Mouse (Mus musculus): Measurements from ENCODE around the gene Izumo4.

Izumo4 gene

DNA sequence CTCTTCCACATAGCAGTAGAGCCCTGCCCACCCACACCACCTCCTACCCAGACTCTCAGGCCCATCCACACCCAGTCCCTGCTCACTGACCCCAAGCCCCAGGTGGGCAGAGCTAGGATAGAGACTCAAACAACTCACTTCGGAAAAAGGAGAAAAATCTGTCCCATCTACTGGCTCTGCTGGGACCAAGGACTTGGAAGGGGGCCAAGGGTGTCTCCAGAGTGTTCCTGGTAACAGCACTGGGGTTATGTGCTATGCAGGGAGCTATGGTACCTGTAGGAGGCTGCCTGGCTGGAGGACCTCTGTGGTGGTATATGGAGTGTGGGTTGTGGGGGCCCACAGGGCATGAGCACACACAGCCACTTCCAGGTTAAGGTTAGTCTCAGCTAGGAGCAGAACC, 15.3 kb downstream of the Izumo4 start:
- no peak for DNase-seq (ENCODE audit: extremely low spot score, low spot score)

DNA sequence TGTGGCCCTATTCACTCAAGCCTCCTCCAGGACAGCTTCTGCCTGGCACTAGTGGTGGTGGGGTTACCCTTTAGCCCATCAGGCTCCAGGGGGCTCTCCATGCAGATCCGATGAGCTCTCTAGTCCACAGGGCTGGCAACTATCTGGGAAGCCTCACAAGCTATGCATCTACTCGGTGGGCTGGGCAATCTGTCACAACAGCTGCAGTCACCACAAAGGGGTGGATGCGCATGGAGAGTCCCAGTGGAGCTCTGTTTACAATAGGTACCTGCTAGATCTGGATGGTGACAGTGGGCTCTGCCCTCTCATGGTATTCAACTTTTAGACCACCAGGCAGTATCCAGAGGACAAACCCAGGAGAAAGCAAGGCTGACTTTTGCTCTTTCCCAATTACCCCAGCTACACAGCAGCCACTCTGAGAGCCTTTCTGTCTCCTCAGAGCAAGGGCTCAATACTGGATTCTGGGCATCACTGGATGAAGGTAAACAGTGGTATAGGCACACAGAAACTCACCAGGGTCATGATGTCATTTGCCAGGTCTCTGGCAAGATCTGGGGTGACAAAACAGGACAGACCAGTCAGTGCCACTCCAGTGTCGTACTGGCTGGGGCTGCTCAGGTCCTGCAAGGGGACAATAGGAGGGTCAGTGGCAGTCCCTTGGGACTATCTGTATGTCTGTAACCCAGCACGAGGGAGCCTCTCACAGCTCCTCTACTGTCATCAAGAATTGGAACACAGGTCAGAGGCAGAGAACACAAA, 25.6 kb downstream of the Izumo4 start:
- no peak for DNase-seq (ENCODE audit: extremely low spot score, low spot score)

DNA sequence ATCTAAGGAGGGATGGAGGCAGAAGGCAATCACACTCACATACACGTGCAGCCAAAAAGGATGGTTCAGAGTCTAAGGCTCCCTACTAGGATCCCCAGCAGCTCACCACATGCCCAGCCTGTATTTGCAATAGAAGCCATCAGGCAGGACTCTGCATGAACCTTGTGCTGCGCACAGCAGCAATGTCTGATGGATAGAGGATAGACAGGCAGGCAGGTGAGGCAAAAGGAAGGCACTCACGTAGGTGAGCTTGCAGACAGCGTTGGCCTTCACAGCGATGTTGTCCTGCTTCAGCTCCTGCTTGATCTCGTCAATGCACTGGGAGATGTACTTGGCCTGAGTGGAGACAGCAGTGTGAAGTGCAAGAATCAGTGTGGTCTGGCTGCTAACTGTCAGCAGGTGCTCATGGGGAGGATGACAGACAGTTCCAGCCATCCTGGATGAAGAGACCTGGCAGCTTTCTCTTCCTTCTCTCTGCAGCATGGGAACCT, 30.7 kb downstream of the Izumo4 start:
- no peak for DNase-seq (ENCODE audit: extremely low spot score, low spot score)

DNA sequence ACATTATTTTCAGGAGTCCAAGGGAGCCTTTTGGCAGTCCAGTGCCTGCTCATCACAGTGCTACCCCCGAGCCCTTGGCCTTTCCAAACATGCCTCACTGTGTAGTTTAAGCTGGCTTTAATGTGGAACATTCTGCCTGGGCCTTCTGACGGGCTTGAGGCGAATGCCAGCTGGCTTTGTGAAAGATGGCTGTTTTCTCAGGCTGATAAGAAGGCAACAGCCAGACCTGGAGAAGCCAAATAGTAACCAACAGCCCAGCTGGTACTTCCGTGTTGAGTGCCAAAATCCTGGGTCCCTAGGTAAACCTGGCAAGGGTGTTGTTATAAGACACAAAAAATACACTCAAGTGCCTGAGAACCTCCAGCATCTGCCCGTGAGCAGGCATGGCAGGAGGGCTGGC, 34.7 kb downstream of the Izumo4 start:
- DNase-seq (ENCODE audit: extremely low spot score, low spot score), result no peak

DNA sequence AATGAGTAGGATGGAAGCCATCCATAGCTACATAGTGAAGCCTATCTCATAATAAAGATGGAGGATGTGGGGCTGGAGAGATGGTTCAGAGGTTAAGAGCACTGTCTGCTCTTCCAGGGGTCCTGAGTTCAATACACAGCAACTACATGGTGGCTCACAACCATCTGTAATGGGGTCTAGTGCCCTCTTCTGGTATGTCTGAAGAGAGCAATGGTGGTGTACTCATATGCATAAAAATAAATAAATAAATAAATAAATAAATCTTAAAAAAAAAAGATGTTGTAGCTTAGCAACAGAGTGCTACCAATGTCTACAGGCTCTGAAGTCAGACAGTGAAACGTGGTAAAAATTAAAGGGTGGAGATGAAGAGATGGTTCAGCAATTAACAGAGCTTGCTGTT, 36.7 kb downstream of the Izumo4 start:
- no peak for DNase-seq (ENCODE audit: extremely low spot score, low spot score)

DNA sequence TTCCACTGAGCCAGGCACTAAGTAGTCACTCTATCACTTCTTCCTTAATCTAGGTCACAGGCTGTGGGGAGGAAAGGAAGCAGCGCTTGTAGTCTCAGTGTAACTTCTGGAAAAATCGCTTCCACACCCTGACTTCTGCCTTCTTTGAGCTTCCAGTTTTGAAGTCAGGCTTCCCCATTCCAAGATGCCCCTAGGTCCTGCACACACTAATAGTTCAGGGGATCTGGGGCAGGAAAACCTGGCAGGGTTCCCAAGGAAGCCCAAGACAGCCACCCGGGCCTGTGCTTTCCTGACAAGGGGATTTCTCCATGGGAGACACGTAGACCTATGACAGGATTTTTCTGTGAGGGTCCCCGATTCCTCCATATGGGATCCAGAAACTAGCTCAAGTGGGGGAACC, 39.2 kb downstream of the Izumo4 start:
- no peak for DNase-seq (ENCODE audit: extremely low spot score, low spot score)

DNA sequence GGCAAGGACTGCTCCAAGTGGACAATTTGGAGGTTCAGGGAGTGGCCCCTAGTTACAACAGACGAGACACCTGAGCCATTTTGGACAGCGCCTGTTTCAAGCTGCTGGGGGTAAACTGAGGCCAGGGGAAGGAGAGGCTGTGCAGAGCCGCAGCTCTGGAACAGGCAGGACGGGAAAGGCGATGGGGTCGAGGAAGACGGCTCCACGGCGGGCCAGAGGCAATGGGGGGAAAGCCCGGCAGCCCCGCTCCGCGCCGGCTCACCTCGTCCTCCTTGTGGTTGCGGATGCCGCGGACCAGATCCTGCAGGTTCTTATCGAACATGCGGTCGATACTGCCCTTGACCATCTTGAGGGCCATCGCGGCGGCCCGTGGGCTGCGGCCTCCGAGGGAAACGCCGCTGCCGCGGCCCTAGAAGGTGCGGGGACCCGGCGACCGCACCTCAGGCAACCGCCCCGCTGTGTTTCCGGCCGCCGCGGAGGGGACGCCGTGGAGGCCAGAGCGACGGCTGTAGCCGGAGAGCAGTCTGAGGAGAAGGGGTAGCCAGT, 39.7 kb downstream of the Izumo4 start:
- no peak for DNase-seq (ENCODE audit: extremely low spot score, low spot score)

DNA sequence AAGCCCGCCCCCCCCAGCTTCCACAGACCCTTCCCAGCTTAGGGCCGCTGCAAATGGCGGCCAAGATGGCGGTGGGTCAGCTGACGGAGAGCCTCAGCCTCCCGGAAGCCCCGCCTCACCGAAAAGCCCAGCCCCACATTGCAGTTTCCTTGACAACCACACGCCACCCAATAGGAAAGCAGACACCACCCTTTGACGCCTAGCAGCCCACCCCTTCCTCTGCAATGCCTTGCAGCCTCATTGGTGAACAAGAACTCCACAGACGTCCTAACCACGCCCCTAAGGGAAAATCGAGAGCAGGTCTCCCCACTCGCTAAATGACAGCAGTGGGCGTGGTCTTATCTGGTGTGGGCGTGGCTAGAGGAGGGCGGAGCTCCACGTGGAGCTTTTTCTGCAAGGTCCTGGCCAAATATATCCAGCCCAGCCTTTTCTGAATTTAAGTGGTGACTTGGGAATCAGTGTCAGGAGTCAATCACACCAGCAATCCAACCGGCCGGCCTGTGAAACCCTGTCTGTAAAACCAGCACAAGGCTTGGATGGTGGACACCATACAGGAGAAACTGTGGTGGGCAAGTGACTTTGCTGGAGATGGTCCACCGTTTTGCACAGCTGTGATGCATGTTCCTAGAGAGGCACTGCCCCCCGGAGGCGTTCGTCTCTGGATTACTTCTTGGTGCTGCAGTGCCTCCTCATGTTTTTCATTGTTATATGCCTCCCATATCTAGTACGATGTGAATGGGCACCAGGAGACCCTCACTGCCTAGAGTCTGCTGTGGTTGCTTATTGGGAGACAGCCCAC, 40.4 kb downstream of the Izumo4 start, which contains the start of gene Ap3d1:
Ap3d1 (minus strand) TSS at position 85 of the 799 bp plus-strand sequence.
- peak; percentile 93 for DNase-seq (ENCODE audit: extremely low spot score, low spot score)

DNA sequence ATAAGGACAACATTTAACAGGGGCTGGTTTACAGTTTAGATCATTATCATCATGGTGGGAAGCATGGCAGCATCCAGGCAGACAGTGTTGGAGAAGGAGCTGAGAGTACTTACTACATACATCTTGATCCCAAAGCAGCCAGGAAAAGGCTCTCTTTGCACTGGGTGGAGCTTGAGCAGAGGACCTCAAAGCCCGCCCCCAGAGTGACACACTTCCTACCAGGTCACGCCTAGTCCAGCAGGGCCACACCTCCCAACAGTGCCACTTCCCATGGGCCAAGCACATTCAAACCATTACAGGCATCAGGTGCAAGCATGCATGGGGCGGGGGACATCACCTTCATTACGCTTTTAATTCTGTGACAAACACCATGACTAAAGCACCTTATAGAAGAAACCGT, 42.3 kb downstream of the Izumo4 start:
- no peak for DNase-seq (ENCODE audit: extremely low spot score, low spot score)

DNA sequence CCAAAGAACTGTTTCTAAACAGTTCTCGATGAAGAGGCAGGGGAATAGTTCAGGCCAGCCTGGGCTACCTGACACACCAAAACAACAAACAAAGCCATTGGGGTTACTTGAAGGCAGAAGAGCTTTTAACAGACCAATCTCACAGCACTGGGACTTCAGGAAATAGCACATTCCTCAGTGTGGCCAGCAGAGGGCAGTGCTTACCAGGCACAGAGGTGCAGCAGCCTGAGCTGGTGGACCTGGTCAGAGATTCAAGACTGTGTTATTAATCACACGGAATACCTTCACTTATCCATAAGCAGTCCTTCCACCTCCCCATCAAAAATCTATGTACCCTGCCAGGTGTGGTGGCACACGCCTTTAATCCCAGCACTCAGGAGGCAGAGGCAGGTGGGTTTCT, 45.4 kb downstream of the Izumo4 start:
- peak; percentile 71 for DNase-seq (ENCODE audit: extremely low spot score, low spot score)

DNA sequence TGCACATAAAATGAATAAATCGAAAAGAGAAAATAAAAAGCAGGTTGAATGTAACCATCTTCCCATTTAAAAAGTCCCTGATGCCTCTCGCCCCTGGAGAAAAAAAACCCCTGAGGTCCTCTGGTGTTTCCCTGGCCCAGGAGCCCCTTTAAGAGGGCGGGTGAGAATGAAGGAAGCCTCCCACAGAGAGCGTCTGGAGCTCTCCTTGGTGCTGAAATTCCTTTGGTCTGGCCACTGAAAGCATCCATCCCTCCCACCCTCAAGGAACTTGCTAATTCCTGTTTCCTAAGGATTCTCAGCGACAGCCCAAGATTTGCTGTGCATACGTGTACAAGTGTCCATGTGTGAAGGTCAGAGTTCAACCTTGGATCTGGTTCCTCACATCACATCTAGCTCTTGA, 46.6 kb downstream of the Izumo4 start:
- DNase-seq (ENCODE audit: extremely low spot score, low spot score), result peak; percentile 65

DNA sequence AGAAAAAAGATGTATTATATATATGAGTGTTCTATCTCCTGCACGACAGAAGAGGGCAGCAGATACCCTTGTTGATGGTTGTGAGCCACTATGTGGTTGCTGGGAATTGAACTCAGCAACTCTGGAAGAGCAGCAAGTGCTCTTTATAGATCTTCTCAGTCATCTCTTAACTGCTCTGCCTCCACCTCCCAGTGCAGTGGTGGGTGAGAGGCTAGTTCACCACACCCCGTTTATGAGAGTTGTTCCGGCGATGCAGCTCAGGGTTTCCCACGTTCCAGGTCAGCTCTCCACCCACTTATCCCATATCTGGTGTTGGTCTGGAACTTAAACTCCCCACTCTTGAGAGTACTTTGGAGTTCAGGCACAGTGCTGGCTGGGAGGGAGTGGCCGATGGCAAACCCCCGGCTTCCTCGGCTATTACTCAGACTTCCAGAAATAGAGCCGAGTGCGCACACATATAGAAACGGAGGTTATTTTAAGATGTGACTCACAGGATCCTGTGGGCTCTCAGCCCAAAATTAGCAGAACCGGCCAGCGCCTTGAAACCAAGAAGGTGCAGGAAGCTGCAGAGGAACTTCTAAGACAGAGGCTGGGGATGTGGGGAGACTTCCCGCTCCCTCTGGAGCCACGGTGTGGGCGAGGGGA, 49.3 kb downstream of the Izumo4 start:
- peak; percentile 23 for DNase-seq (ENCODE audit: extremely low spot score, low spot score)

DNA sequence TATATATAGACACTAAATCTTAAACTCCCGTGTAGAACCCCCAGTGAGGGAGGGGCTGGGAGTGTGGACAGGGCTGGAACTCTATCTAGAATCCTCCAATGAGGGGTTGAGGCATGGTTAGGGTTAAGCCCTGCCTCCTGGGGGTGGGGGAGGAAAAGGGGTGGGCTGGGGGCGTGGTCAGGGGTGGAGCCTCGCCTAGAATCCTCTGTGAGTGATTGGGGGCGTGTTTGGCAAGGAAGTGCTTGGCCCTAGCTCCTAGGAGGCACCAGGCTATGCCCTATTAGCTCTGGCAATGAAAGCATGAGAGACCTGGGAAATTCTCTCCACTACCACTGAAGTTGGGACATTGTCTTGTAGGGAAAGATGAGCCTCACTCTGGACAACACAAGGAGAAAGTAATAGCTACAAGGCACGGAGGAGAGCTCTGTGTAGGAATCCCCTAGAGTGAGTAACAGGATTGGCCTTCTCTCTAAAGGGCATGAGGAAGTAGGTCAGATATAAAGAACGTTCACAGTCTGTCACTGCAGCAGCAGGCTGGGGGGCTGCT, 50.2 kb downstream of the Izumo4 start:
- DNase-seq (ENCODE audit: extremely low spot score, low spot score), result peak; percentile 83

DNA sequence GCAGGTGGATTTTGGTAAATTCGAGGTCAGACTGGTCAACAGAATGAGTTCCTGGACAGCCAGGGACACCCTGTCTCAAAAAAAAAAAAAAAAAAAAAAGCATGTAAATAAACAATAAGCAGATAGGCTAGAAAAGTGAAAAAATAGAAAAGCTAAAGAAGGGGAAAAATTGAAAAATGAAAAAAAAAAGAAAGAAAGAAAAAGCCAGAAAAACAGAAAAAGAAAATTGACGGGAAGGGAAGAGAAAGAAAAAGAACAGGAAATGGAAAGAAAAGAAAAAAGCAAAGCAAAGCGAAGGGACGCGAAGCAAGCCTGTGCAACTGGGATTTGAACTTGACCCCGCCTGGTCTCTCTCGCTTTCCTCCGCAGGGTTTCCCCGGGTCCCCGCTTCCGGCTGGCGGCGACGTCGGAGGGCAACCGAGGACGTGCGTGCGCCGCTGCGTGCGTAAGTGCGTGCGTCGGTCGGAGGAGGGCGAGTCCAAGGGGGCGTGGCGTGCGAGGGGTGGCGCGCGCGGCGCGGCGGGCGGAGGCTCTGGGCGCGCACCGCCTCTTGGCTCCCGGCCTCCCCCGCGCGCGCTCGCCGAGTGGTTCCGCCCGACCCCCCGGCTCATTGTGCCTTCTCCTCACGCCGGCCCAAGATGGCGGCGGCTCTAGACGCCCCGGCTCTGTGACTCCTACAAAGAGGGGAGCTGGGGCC, 52.8 kb downstream of the Izumo4 start, which contains the start of gene Dot1l:
Dot1l (plus strand) TSS at position 613 of the 697 bp plus-strand sequence.
- peak; percentile 99 for DNase-seq (ENCODE audit: extremely low spot score, low spot score)

Data from neural tube, embryonic 10.5 days (tissue).